ENCODE assay signal across 12 mouse cellular contexts in genomic region chr13:46888150-46888683, GRCm38 (mm10). TPM values are rescaled to one million over a fixed set of nuclear protein-coding genes. Genes with fewer than 3 reads are reported as not detected.
DNase-seq lines count a peak whose midpoint lies in the region; ATAC-seq and TF ChIP-seq lines count a peak whose summit lies in the region.
"Had no signal": no experiment of that assay in that cellular context is flagged by ENCODE, and none has a peak within 500 bp of the region (broad histone marks: within the 10 kb centered on the region; RNA-seq: fewer than 3 reads in every experiment).

No protein-coding gene starts in this region.

- TF ChIP-seq POLR2A in kidney, adult 2 months (IDR thresholded peaks at IDR 0.05; ENCODE audit: low read depth, low read length), result no peak

- no peaks in the 10 kb centered on the region for H3K36me3 ChIP-seq in forebrain, postnatal 0 days (ENCODE audit: insufficient read depth)
- H3K36me3 ChIP-seq in forebrain, embryonic 11.5 days (ENCODE audit: control insufficient read depth, insufficient read depth, low read length), result no peaks in the 10 kb centered on the region
- no peaks in the 10 kb centered on the region for H3K36me3 ChIP-seq in kidney, adult 2 months (ENCODE audit: control insufficient read depth, insufficient read depth, low read length)
- H3K36me3 ChIP-seq in kidney, embryonic 15.5 days, result no peaks in the 10 kb centered on the region
- no peaks in the 10 kb centered on the region for H3K36me3 ChIP-seq in midbrain, postnatal 0 days (ENCODE audit: insufficient read depth, low read length)
- H3K36me3 ChIP-seq in midbrain, embryonic 11.5 days (ENCODE audit: control insufficient read depth, insufficient read depth, low read length), result no peaks in the 10 kb centered on the region

- H3K27ac ChIP-seq in forebrain, postnatal 0 days (ENCODE audit: low read depth, low read length), result no peak overlapping the region
- no peak overlapping the region for H3K27ac ChIP-seq in forebrain, embryonic 11.5 days (ENCODE audit: low read depth, low read length)
- no peak overlapping the region for H3K27ac ChIP-seq in kidney, adult 2 months (ENCODE audit: insufficient read depth, low read depth, low read length)
- H3K27ac ChIP-seq in kidney, embryonic 15.5 days, result no peak overlapping the region
- H3K27ac ChIP-seq in midbrain, postnatal 0 days (ENCODE audit: low read depth, low read length), result 0 out of 2 replicates have a peak overlapping the region, but pooled peaks have one; percentile 32
- no peak overlapping the region for H3K27ac ChIP-seq in midbrain, embryonic 11.5 days (ENCODE audit: low read depth, low read length)
- H3K27ac ChIP-seq: gastrocnemius, adult 2 months had no signal

- H3K4me1 ChIP-seq in forebrain, postnatal 0 days (ENCODE audit: insufficient read depth), result no peaks in the 10 kb centered on the region
- H3K4me1 ChIP-seq in forebrain, embryonic 11.5 days (replicated peaks; ENCODE audit: control insufficient read depth, insufficient read depth, low read length), result no peaks in the 10 kb centered on the region
- no peaks in the 10 kb centered on the region for H3K4me1 ChIP-seq in kidney, adult 2 months (ENCODE audit: control insufficient read depth, insufficient read depth, low read length)
- H3K4me1 ChIP-seq in kidney, embryonic 15.5 days, result peaks cover 52% of the 10 kb centered on the region
- H3K4me1 ChIP-seq in midbrain, postnatal 0 days (ENCODE audit: insufficient read depth, low read length), result 0 out of 2 replicates have a peak, but pooled peaks cover 4% of the 10 kb centered on the region
- 0 out of 2 replicates have a peak, but pooled peaks cover 4% of the 10 kb centered on the region for H3K4me1 ChIP-seq in midbrain, embryonic 11.5 days (ENCODE audit: control insufficient read depth, insufficient read depth, low read length)

- no peak for TF ChIP-seq CTCF in forebrain, postnatal 0 days (IDR thresholded peaks at IDR 0.05; ENCODE audit: low read depth)
- no peak for TF ChIP-seq CTCF in kidney, adult 2 months (conservative IDR thresholded peaks at IDR 0.05; ENCODE audit: insufficient read depth, insufficient read length, low read depth, low read length)
- TF ChIP-seq CTCF in midbrain, postnatal 0 days (IDR thresholded peaks at IDR 0.05), result no peak

- no peaks in the 10 kb centered on the region for H3K9me3 ChIP-seq in forebrain, postnatal 0 days (ENCODE audit: low read length)
- no peaks in the 10 kb centered on the region for H3K9me3 ChIP-seq in forebrain, embryonic 11.5 days (ENCODE audit: control insufficient read depth, low read length)
- no peaks in the 10 kb centered on the region for H3K9me3 ChIP-seq in kidney, embryonic 15.5 days (replicated peaks)
- H3K9me3 ChIP-seq in midbrain, postnatal 0 days (ENCODE audit: low read length), result no peaks in the 10 kb centered on the region
- H3K9me3 ChIP-seq in midbrain, embryonic 11.5 days (ENCODE audit: control insufficient read depth, low read length), result no peaks in the 10 kb centered on the region

- 41% methylated on average over 12 of the region's 12 CpGs for WGBS in forebrain, postnatal 0 days
- WGBS in forebrain, embryonic 11.5 days, result 89% methylated on average over 12 of the region's 12 CpGs
- 66% methylated on average over 12 of the region's 12 CpGs for WGBS in kidney, adult 2 months
- WGBS in kidney, embryonic 15.5 days, result 72% methylated on average over 12 of the region's 12 CpGs
- WGBS in midbrain, postnatal 0 days, result 77% methylated on average over 12 of the region's 12 CpGs
- WGBS in midbrain, embryonic 11.5 days, result 90% methylated on average over 12 of the region's 12 CpGs

- no peak overlapping the region for H3K4me2 ChIP-seq in forebrain, postnatal 0 days (ENCODE audit: low read depth)
- H3K4me2 ChIP-seq in forebrain, embryonic 11.5 days (ENCODE audit: low read depth, low read length, severe bottlenecking), result no peak overlapping the region
- H3K4me2 ChIP-seq in kidney, embryonic 15.5 days, result no peak overlapping the region
- peak overlapping the region; percentile 9; the same call in 1 of the 2 replicates for H3K4me2 ChIP-seq in midbrain, postnatal 0 days (ENCODE audit: low read depth, low read length, poor library complexity, severe bottlenecking)
- no peak overlapping the region for H3K4me2 ChIP-seq in midbrain, embryonic 11.5 days

- H3K4me3 ChIP-seq in forebrain, postnatal 0 days (ENCODE audit: low read depth, low read length), result no peak overlapping the region
- H3K4me3 ChIP-seq in forebrain, embryonic 11.5 days (ENCODE audit: low read depth, low read length), result no peak overlapping the region
- H3K4me3 ChIP-seq in kidney, adult 2 months (ENCODE audit: insufficient read depth, low read depth, low read length), result no peak overlapping the region
- no peak overlapping the region for H3K4me3 ChIP-seq in kidney, embryonic 15.5 days (replicated peaks)
- H3K4me3 ChIP-seq in midbrain, postnatal 0 days (ENCODE audit: low read depth, low read length), result no peak overlapping the region
- H3K4me3 ChIP-seq in midbrain, embryonic 11.5 days (ENCODE audit: low read depth, low read length), result no peak overlapping the region
- H3K4me3 ChIP-seq: gastrocnemius, adult 2 months had no signal

- peak; percentile 65 for DNase-seq in forebrain, postnatal 0 days
- DNase-seq in forebrain, embryonic 11.5 days (ENCODE audit: low spot score), result no peak
- peak; percentile 31 for DNase-seq in kidney, adult 2 months
- no peak for DNase-seq in midbrain, postnatal 0 days (ENCODE audit: low spot score)
- no peak for DNase-seq in midbrain, embryonic 11.5 days (ENCODE audit: low spot score, missing footprints)
- DNase-seq in frontal cortex, adult 2 months (ENCODE audit: extremely low spot score in 1 of 2, low spot score in 1 of 2), result no peak
- no peak for DNase-seq in right cerebral cortex, postnatal 36 days (ENCODE audit: low spot score in 2 of 2)
- DNase-seq: cerebellum, postnatal 25 days; gastrocnemius, adult 2 months; thymus, adult 2 months had no signal

- no peaks in the 10 kb centered on the region for H3K27me3 ChIP-seq in forebrain, postnatal 0 days (ENCODE audit: insufficient read depth, low read length)
- no peaks in the 10 kb centered on the region for H3K27me3 ChIP-seq in forebrain, embryonic 11.5 days (ENCODE audit: control insufficient read depth, insufficient read depth, low read length)
- H3K27me3 ChIP-seq in kidney, adult 2 months (replicated peaks; ENCODE audit: control insufficient read depth, insufficient read depth, low read length), result no peaks in the 10 kb centered on the region
- no peaks in the 10 kb centered on the region for H3K27me3 ChIP-seq in kidney, embryonic 15.5 days
- no peaks in the 10 kb centered on the region for H3K27me3 ChIP-seq in midbrain, postnatal 0 days (ENCODE audit: insufficient read depth, low read length)
- H3K27me3 ChIP-seq in midbrain, embryonic 11.5 days (ENCODE audit: control insufficient read depth, insufficient read depth, low read length), result no peaks in the 10 kb centered on the region

- no peak overlapping the region for H3K9ac ChIP-seq in forebrain, postnatal 0 days
- no peak overlapping the region for H3K9ac ChIP-seq in forebrain, embryonic 11.5 days (ENCODE audit: low read length)
- H3K9ac ChIP-seq in kidney, embryonic 15.5 days, result no peak overlapping the region
- 0 out of 2 replicates have a peak overlapping the region, but pooled peaks have one; percentile 13 for H3K9ac ChIP-seq in midbrain, postnatal 0 days (replicated peaks; ENCODE audit: low read length, poor library complexity, severe bottlenecking)
- no peak overlapping the region for H3K9ac ChIP-seq in midbrain, embryonic 11.5 days (ENCODE audit: low read length)

- ATAC-seq in forebrain, postnatal 0 days, result peak; percentile 40; the same call in 1 of the 2 replicates
- no peak for ATAC-seq in forebrain, embryonic 11.5 days (replicated peaks; ENCODE audit: low FRiP score)
- ATAC-seq in kidney, embryonic 15.5 days (replicated peaks; ENCODE audit: low FRiP score), result no peak
- no peak for ATAC-seq in midbrain, postnatal 0 days (ENCODE audit: low FRiP score)
- ATAC-seq in midbrain, embryonic 11.5 days (ENCODE audit: low FRiP score), result no peak
- ATAC-seq: inflammation-experienced regulatory T-cells, adult 6 months had no signal

RNA-seq across cellular contexts. Expression of gene Kif13a, which starts 41.5 kb away (rescaled TPM):
- total RNA-seq in forebrain, postnatal 0 days (2014; rRNA removed), result 17.8 and 19.7 TPM in 2 replicates
- 6.7 and 9.2 TPM in 2 replicates for polyA plus RNA-seq in forebrain, postnatal 0 days (2015; fragmentation: Nextera tagmentation; extraction: Ambion mirVana)
- polyA plus RNA-seq in forebrain, embryonic 11.5 days (2014; fragmentation: Nextera tagmentation; extraction: Ambion mirVana), result 21.6 and 23.1 TPM in 2 replicates
- 16.4 and 17.4 TPM in 2 replicates for polyA plus RNA-seq in kidney, adult 2 months (2012; rRNA removed)
- polyA plus RNA-seq in kidney, embryonic 15.5 days (2015; fragmentation: Nextera tagmentation; extraction: Ambion mirVana), result 14.3 and 15.4 TPM in 2 replicates
- total RNA-seq in midbrain, postnatal 0 days (2014; rRNA removed), result 31.4 and 31.7 TPM in 2 replicates
- 10.1 TPM in 2 replicates for polyA plus RNA-seq in midbrain, postnatal 0 days (2015; fragmentation: Nextera tagmentation; extraction: Ambion mirVana)
- 15.5 and 16.1 TPM in 2 replicates for polyA plus RNA-seq in midbrain, embryonic 11.5 days (2014; fragmentation: Nextera tagmentation; extraction: Ambion mirVana)
- 12.9 and 14.1 TPM in 2 replicates for polyA plus RNA-seq in frontal cortex, adult 2 months (2012; rRNA removed)

Comparison
In these comparisons a context has a peak if more than half of its experiments do, and no peak if none do; other contexts are left out.
1. DNase-seq: peak in forebrain, postnatal 0 days (single experiment) and kidney, adult 2 months (single experiment); none in forebrain, embryonic 11.5 days (single experiment), midbrain, postnatal 0 days (single experiment), midbrain, embryonic 11.5 days (single experiment), frontal cortex, adult 2 months (0 of 2) and right cerebral cortex, postnatal 36 days (0 of 2).